Comparison of ENCODE assay signal across 8 mouse cellular contexts in genomic region chr5:76529040-76529703, GRCm38 (mm10). TPM values are rescaled to one million over a fixed set of nuclear protein-coding genes. Genes with fewer than 3 reads are reported as not detected.
A peak's percentile ranks its signal among the peaks of the same experiment; 100 is the strongest.
DNase-seq lines count a peak whose midpoint lies in the region; ATAC-seq lines count a peak whose summit lies in the region.

Exoc1 (plus strand) TSS chr5:76529311.

- ATAC-seq in inflammation-experienced regulatory T-cells, adult 6 months, result peak; percentile 100
- ATAC-seq in megakaryocyte-erythroid progenitor cell, adult 5-6 weeks (replicated peaks; ENCODE audit: low FRiP score, low TSS enrichment, poor library complexity, severe bottlenecking), result peak; percentile 99

- peak; percentile 96 to 98 for DNase-seq in adrenal gland, adult (ENCODE audit: inconsistent age in 2 of 2, low spot score in 1 of 2)
- DNase-seq in embryo, embryonic 10.5 days (ENCODE audit: low spot score), result peak; percentile 98
- DNase-seq in gastrocnemius, postnatal 14 days, result peak; percentile 92
- DNase-seq in left cerebral cortex, postnatal 10 days (ENCODE audit: extremely low spot score in 1 of 2, low spot score in 2 of 2), result peak; percentile 96
- DNase-seq in right cerebral cortex, postnatal 25 days, result peak; percentile 91
- peak; percentile 90 to 94 for DNase-seq in urinary bladder, postnatal 4 days (ENCODE audit: low spot score in 2 of 2)

- intact Hi-C loops in gastrocnemius, postnatal 14 days (cut with DNase I; ENCODE audit: low total_unique reads), result no loop called here
- intact Hi-C loops in left cerebral cortex, postnatal 10 days (cut with DNase I), result no loop called here

RNA-seq across cellular contexts. Expression of gene Exoc1, which starts in this region (rescaled TPM):
- total RNA-seq in gastrocnemius, postnatal 14 days (2021), result 10 to 100 TPM; 13.1 to 15.1 TPM
- 10 to 100 TPM; 38.6 to 77.1 (median 52.5) TPM for polyA plus RNA-seq in inflammation-experienced regulatory T-cells, adult 6 months (2017; shearing (Covaris generic))
- 10 to 100 TPM; 66.0 to 68.7 TPM for total RNA-seq in left cerebral cortex, postnatal 10 days (2021)
- 64.1 and 64.4 TPM in 2 replicates for total RNA-seq in megakaryocyte-erythroid progenitor cell, adult 5-6 weeks (2014; fragmentation: Nextera tagmentation)
- 47.1 and 72.8 TPM in 2 replicates for total RNA-seq in megakaryocyte-erythroid progenitor cell, adult 5-6 weeks (2017)

Comparison
In these comparisons a context has a peak if more than half of its experiments do, and no peak if none do; other contexts are left out.
1. Peak in every context shown above with its lines: DNase-seq and ATAC-seq.